Mouse (Mus musculus): ENCODE results near the gene Bbip1. TPM values are rescaled to one million over a fixed set of nuclear protein-coding genes. Genes with fewer than 3 reads are reported as not detected.

Gene Bbip1
- polyA plus RNA-seq, 1 experiment from 2014 or later: 58.0 TPM

DNA sequence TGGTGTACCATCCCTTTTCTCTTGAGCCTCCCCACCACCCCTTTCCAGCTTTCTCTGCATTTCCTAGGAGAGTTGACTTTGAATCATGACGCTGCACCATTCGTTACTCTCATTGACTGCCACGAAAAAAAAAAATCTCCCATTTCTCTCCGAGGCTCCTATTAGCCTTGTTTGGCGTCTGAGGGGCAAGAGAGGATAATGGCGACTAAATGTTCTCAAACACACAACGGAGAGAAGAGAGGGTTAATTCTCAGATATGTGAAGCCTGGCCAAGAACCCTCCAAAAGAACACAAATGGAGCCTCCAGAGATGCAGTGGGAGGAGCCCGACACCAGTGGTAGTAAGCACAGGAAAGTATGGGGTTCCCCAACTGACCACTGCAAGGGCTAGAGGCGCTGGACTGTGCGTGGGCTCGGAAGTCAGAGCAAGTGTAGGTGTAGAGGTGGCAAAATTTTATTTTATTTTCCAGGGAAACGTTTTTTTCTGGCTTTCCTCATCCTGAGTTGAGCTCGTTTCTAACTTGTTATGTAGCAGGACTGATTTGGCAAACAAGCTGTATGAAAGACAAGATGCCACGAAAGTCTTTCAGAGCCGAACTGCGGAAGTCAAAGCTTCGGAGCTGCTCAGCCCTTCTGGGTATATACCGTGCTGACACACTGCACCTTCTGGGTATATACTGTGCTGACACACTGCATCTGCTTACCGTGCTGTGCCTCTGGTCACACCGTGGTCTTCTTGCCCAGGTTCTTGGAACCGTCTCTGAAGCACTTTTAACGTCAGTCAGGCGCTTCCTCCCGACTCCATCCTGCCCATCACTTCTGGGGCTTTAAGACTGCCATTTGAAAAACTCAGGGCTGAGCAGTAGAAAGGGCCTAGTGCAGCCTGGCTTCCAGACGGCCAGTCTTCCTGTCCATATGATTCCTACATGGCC, 45.2 kb downstream of the Bbip1 start:
- no peaks in the 10 kb centered on the region for H3K9me3 ChIP-seq
- peaks cover 20% of the 10 kb centered on the region for H3K4me1 ChIP-seq
- no peaks in the 10 kb centered on the region for H3K27me3 ChIP-seq
- H3K4me2 ChIP-seq: no peak overlapping the region
- no peak for ATAC-seq (ENCODE audit: borderline replicate concordance, extremely low read depth, low FRiP score, low TSS enrichment)
- H3K9ac ChIP-seq: no peak overlapping the region
- no peak overlapping the region for H3K4me3 ChIP-seq
- no peaks in the 10 kb centered on the region for H3K36me3 ChIP-seq
- H3K27ac ChIP-seq: no peak overlapping the region
- WGBS: 75% methylated on average over 25 of the region's 25 CpGs

DNA sequence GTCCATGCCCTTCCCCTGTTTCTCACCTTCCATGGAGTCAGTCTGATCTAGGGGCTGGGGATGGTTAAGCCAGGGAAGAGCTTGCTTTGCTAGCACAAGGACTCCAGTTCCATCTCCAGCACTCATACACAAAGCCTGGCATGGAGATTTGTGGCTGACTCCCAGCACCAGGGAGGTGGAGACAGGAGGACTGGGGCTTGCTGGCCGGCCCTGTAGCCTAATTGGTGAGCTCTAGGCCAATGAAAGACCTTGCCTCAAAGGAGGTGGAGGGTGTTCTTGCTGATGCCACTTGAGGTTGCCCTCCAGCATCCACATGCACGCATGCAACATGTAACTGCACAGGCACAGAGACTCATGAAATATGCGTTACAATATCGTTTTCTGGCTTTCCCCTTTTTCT, 45.9 kb downstream of the Bbip1 start:
- no peaks in the 10 kb centered on the region for H3K36me3 ChIP-seq
- no peaks in the 10 kb centered on the region for H3K9me3 ChIP-seq
- H3K4me2 ChIP-seq: no peak overlapping the region
- WGBS: 72% methylated on average over 4 of the region's 4 CpGs
- no peaks in the 10 kb centered on the region for H3K27me3 ChIP-seq
- no peak for ATAC-seq (ENCODE audit: borderline replicate concordance, extremely low read depth, low FRiP score, low TSS enrichment)
- peaks cover 27% of the 10 kb centered on the region for H3K4me1 ChIP-seq
- H3K9ac ChIP-seq: no peak overlapping the region
- H3K27ac ChIP-seq: 0 out of 2 replicates have a peak overlapping the region, but pooled peaks have one; percentile 4
- H3K4me3 ChIP-seq: no peak overlapping the region

DNA sequence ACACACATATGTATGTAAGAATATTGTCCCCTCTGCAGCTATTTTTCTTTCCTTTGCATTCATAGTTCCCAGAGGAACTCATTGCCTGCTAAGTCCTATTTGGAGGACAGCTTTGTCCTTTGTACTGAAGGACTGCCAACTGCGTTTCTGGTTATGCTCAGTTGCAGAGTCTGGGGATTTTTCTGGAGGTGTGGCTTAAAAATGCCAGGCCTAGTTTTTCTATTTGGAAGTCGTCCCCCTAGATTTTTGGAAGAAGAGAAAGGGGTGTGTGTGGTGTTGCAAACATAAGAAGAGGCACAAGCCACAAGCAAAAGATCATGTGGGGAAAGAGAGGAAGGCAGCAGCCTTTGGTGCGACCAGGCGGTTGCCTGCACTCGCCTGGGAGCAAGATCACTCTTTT, 46.4 kb downstream of the Bbip1 start:
- no peak overlapping the region for H3K4me2 ChIP-seq
- no peak overlapping the region for H3K4me3 ChIP-seq
- H3K9me3 ChIP-seq: no peaks in the 10 kb centered on the region
- H3K36me3 ChIP-seq: no peaks in the 10 kb centered on the region
- peaks cover 29% of the 10 kb centered on the region for H3K4me1 ChIP-seq
- H3K9ac ChIP-seq: no peak overlapping the region
- no peak for ATAC-seq (ENCODE audit: borderline replicate concordance, extremely low read depth, low FRiP score, low TSS enrichment)
- 75% methylated on average over 5 of the region's 5 CpGs for WGBS
- no peaks in the 10 kb centered on the region for H3K27me3 ChIP-seq
- H3K27ac ChIP-seq: 0 out of 2 replicates have a peak overlapping the region, but pooled peaks have one; percentile 4

DNA sequence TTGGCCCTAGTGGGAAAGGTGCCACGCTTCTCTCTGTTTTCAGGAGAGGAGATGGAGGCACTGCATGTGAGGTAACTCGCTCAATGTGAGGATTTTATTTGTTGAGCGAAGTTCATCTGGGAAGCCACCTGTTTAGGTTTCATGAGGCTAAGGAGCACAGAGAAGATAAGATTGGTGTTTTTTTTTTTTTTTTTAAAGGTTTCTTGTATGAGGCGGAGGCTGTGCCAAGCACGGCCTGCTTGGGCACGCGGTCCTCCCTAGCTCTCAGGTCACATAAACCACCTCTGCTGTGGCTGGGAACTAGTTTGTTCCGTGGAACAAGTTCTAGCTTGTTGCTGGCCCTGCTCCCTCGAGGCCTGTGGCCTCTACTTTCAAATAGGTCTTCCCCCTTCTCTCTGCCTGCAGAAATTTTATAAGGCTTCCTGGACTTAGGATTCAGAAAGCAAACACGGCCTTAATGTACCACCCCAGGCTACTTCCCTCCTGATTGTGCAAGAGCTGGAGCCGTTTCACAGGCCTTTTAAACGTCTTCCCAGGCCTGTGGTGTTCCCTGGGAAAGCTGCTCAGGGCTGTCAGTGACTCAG, 49.8 kb downstream of the Bbip1 start:
- no peaks in the 10 kb centered on the region for H3K27me3 ChIP-seq
- no peaks in the 10 kb centered on the region for H3K36me3 ChIP-seq
- H3K9me3 ChIP-seq: no peaks in the 10 kb centered on the region
- H3K27ac ChIP-seq: peak overlapping the region; percentile 46
- no peak overlapping the region for H3K4me2 ChIP-seq
- no peak overlapping the region for H3K4me3 ChIP-seq
- ATAC-seq (ENCODE audit: borderline replicate concordance, extremely low read depth, low FRiP score, low TSS enrichment): no peak
- no peak overlapping the region for H3K9ac ChIP-seq
- WGBS: 66% methylated on average over 12 of the region's 12 CpGs
- H3K4me1 ChIP-seq: peaks cover 44% of the 10 kb centered on the region

DNA sequence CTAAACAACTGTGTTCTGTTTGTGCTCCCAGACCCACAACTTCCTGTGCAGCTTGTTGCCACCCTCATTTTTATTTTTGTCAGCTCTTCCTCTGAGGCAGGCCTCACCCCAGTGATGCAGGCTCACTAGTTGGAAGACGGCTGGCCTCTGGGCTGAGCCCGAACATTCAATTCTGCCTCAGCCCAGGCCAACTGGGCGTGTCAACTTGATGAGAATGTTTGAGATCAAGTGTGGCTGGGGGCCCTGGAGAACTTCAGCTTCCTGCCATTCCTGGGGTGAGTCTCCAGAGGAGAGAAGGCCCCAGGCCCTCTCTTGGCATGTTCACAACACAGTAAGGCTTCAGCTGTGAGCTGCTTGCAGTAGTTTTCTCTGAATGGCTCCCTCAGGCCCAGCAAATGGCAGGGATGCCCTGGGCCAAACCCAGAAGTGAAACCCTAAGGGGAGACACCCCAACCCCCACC, 50.7 kb downstream of the Bbip1 start:
- Histone ChIP-seq H3K36me3 (no peaks in the 10 kb centered on the region), H3K27me3 (no peaks in the 10 kb centered on the region), H3K4me2 (no peak overlapping the region), H3K27ac (0 out of 2 replicates have a peak overlapping the region, but pooled peaks have one; percentile 82), H3K9me3 (no peaks in the 10 kb centered on the region), H3K4me1 (peaks cover 44% of the 10 kb centered on the region), H3K9ac (no peak overlapping the region), H3K4me3 (no peak overlapping the region)
- ATAC-seq (ENCODE audit: borderline replicate concordance, extremely low read depth, low FRiP score, low TSS enrichment): no peak
- WGBS: 47% methylated on average over 3 of the region's 3 CpGs

- no peak overlapping the region for H3K4me3 ChIP-seq
- peaks cover 44% of the 10 kb centered on the region for H3K4me1 ChIP-seq
- H3K36me3 ChIP-seq: no peaks in the 10 kb centered on the region
- WGBS: 52% methylated on average over 9 of the region's 9 CpGs
- H3K9me3 ChIP-seq: no peaks in the 10 kb centered on the region
- H3K4me2 ChIP-seq: no peak overlapping the region
- no peaks in the 10 kb centered on the region for H3K27me3 ChIP-seq
- ATAC-seq (ENCODE audit: borderline replicate concordance, extremely low read depth, low FRiP score, low TSS enrichment): no peak
- peak overlapping the region; percentile 82 for H3K27ac ChIP-seq
- no peak overlapping the region for H3K9ac ChIP-seq
These were observed 51.5 kb downstream of the Bbip1 start for GRCm38 (mm10) chr19:53892838-53893359.

DNA sequence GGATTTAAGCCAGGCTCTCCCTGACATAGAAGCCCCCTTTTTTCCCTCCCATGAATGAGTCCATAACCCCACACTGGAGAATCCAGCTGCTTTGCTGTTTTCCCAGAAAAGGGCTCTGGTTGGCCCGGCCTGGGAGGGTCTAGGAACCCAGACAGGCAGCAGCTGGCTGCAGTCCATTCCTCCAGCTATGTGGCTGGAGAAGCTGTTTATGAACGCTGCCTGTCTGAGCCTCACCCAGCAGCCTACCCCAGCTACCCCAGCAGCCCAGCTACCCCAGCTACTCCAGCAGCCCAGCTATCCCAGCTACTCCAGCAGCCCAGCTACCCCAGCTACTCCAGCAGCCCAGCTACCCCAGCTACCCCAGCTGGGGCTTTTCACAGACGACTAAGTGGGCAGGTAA, 52.4 kb downstream of the Bbip1 start, which contains the start of gene Pdcd4:
TSS of gene Pdcd4 (plus strand) at position 171 of the 400 bp plus-strand sequence.
- H3K9ac ChIP-seq: no peak within 1 kb of the TSS
- WGBS: 10% methylated on average over 3 of the region's 3 CpGs
- peak; percentile 84 for ATAC-seq (ENCODE audit: borderline replicate concordance, extremely low read depth, low FRiP score, low TSS enrichment)
- no peaks in the 10 kb centered on the region for H3K36me3 ChIP-seq
- peak within 1 kb of the TSS; percentile 82 for H3K27ac ChIP-seq
- no peak within 1 kb of the TSS for H3K4me2 ChIP-seq
- H3K4me1 ChIP-seq: peaks cover 44% of the 10 kb centered on the region
- H3K4me3 ChIP-seq: no peak within 1 kb of the TSS
- no peaks in the 10 kb centered on the region for H3K9me3 ChIP-seq
- no peaks in the 10 kb centered on the region for H3K27me3 ChIP-seq

- 72% methylated on average over 2 of the region's 2 CpGs for WGBS
These were observed 52.9 kb downstream of the Bbip1 start for GRCm38 (mm10) chr19:53891569-53891968.

DNA sequence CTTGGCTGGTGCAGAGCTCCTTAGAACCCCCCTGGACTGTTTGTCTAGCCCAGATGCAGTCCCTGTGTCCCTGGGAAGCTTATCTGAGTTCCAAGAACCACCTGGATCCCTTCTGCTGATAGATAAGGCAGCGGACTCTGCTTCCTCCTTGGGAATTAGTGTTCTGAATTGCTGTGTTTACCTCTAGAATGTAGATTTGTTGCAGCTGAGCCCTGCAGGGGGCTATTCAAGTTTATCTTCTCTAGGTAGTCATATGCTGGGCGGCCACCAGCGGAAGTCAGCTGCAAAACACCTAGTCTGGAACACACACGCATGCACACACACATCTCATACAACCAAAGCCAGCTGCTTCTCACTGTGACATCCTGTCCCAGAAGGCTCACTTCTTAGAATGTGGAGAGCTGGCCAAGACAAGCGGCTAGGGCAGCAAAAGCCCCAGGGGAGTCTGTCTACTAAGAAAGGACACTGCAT, 53.6 kb downstream of the Bbip1 start:
- H3K9ac ChIP-seq: no peak overlapping the region
- H3K4me1 ChIP-seq: peaks cover 44% of the 10 kb centered on the region
- H3K36me3 ChIP-seq: no peaks in the 10 kb centered on the region
- 0 out of 2 replicates have a peak overlapping the region, but pooled peaks have one; percentile 82 for H3K27ac ChIP-seq
- no peak overlapping the region for H3K4me3 ChIP-seq
- H3K4me2 ChIP-seq: no peak overlapping the region
- ATAC-seq (ENCODE audit: borderline replicate concordance, extremely low read depth, low FRiP score, low TSS enrichment): no peak
- H3K27me3 ChIP-seq: no peaks in the 10 kb centered on the region
- H3K9me3 ChIP-seq: no peaks in the 10 kb centered on the region
- WGBS: 54% methylated on average over 5 of the region's 5 CpGs

More at GRCm38 (mm10) chr19:53891569-53891968, 52.9 kb downstream of the Bbip1 start:
- no peak overlapping the region for H3K4me3 ChIP-seq
- peaks cover 44% of the 10 kb centered on the region for H3K4me1 ChIP-seq
- no peaks in the 10 kb centered on the region for H3K9me3 ChIP-seq
- no peaks in the 10 kb centered on the region for H3K36me3 ChIP-seq
- ATAC-seq (ENCODE audit: borderline replicate concordance, extremely low read depth, low FRiP score, low TSS enrichment): 0 out of 2 replicates have a peak, but pooled peaks have one; percentile 17
- H3K27me3 ChIP-seq: no peaks in the 10 kb centered on the region
- no peak overlapping the region for H3K9ac ChIP-seq
- H3K27ac ChIP-seq: peak overlapping the region; percentile 82
- H3K4me2 ChIP-seq: no peak overlapping the region

- no peak overlapping the region for H3K27ac ChIP-seq
- H3K4me3 ChIP-seq: no peak overlapping the region
- H3K9me3 ChIP-seq: no peaks in the 10 kb centered on the region
- ATAC-seq (ENCODE audit: borderline replicate concordance, extremely low read depth, low FRiP score, low TSS enrichment): no peak
- H3K4me1 ChIP-seq: peaks cover 44% of the 10 kb centered on the region
- no peaks in the 10 kb centered on the region for H3K36me3 ChIP-seq
- WGBS: 42% methylated on average over 5 of the region's 5 CpGs
- no peak overlapping the region for H3K4me2 ChIP-seq
- H3K9ac ChIP-seq: no peak overlapping the region
- H3K27me3 ChIP-seq: no peaks in the 10 kb centered on the region
These were observed 54.2 kb downstream of the Bbip1 start for GRCm38 (mm10) chr19:53890274-53890673.

- Histone ChIP-seq H3K9ac (no peak overlapping the region), H3K9me3 (no peaks in the 10 kb centered on the region), H3K27me3 (no peaks in the 10 kb centered on the region), H3K4me3 (no peak overlapping the region), H3K27ac (no peak overlapping the region), H3K4me2 (no peak overlapping the region), H3K4me1 (peaks cover 38% of the 10 kb centered on the region), H3K36me3 (no peaks in the 10 kb centered on the region)
- ATAC-seq (ENCODE audit: borderline replicate concordance, extremely low read depth, low FRiP score, low TSS enrichment): no peak
- WGBS: 64% methylated on average over 5 of the region's 5 CpGs
These were observed 54.9 kb downstream of the Bbip1 start for GRCm38 (mm10) chr19:53889555-53889954.
